Mouse (Mus musculus) fibroblast of lung, adult 2 months (primary cell): Measurements from ENCODE around the gene Hipk2.

ENCODE experiments used
- DNase-seq: peaks from one replicate; pipeline ENCODE4 v3.0.0-alpha.2; 2011; ENCODE audit warnings: low read depth

The Hipk2 gene

DNA sequence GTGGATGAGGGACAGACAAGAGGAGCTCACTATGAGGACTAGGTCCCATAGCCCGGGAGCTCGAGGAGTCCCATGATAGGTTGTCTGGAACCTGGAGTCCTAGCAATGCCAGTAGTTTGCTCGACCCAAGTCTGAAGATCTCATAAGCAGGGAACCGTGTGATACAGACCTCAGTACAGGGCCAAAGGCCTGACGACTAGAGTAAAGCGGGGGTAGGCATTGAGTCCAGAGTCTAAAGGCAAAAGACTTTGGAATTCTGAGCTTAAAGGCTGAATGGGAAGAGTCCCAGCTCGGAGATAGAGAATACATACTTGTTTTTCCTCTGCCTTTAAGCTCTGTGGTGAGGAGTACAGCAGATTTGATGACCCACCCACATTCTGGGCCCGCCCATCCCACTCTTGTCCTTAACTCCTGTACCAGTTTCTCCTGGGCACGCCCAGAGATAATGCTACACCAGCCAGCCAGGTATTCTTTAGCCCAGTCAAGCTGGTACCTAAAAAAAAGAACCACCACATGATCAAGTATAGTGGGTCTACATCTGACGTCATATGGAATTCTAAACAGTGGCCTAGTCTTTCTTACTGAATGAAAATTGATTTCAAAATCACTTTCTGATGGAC lies 27.0 kb upstream of the Hipk2 start:
- DNase-seq, result no peak

DNA sequence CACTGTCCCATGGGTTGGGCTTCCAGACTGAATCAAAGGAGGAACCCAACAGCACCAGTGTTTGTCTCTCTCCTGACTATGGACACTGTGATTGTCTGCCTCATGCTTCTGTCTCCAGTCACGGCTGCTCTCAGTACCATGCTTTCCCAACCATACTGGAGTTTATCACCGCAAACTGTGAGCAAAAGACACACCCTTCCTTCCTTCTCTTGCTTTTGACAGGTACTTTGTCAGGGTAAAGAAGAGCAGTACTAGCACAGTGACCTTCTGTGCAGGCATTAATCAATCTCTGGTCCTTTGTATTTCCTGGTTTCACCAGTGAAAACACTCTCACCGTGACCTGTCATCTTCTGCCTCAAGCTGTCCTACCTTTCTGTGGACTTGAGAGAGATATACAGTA lies 25.7 kb upstream of the Hipk2 start:
- no peak for DNase-seq

DNA sequence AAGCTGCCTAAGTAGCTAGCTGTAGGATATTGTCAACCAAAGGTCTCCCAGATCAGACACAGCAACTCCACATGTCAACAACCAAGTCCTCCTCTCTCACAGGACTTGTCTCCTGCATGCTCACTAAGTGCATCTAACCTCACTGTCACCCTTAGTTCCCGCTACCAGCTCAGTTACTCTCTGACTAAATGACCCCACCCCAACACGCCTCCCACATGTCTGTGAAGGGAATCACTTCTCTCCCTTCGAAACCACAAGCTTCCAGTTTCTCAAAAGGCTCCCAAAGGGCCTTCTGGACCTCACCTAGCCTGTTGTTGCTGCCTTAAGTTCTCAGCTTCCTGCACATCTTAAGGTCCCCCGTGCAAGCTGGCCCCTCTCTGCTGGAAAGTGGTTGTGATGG lies 25.2 kb upstream of the Hipk2 start:
- DNase-seq, result no peak

DNA sequence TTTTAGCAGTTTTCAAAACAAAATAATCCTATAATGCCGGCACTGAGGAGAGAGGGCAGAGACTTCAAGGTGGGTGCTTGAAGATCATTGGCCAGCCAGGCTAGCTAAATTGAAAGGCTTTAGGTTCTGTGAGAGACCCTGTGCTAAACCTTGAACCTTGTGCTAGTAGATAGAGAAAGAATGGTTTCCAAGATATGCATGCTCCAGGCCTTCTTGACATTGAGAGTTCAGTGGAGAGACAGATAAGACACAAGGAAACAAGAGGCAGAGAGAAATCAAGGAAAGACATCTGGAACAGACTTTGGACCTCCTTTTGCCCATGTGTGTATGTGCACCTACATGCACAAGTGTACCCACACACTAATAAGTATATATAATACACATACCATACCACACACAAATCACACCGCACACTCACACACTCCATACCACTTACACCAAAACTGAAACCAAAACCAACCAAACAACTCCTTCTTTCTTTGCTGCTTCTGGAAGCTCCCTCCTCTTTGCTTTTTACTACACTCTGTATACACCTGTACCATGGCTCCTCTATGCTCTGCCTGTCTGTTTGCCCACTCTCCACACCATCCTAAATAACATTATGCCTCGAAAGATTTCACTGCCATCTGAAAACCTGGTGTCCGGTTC lies 24.6 kb upstream of the Hipk2 start:
- DNase-seq, result no peak

DNA sequence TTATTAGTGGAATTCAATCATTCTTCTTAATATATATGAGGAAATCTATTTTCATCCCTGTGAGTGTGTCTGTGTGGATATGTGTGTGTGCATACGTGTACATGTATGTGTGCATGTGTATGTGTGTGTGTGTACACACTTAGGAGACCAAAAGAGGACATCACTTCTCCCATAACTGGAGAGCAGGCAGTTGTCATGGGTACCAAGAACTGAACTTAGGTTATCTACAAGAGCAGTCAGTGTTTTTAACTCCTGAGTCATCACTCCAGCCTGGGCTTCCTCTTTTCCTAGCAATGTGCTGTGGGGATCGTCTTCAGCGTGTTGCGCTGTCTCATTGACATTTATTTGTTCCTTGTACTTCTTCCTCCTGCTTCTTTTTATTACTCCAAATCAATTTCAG lies 24.1 kb upstream of the Hipk2 start:
- no peak for DNase-seq

DNA sequence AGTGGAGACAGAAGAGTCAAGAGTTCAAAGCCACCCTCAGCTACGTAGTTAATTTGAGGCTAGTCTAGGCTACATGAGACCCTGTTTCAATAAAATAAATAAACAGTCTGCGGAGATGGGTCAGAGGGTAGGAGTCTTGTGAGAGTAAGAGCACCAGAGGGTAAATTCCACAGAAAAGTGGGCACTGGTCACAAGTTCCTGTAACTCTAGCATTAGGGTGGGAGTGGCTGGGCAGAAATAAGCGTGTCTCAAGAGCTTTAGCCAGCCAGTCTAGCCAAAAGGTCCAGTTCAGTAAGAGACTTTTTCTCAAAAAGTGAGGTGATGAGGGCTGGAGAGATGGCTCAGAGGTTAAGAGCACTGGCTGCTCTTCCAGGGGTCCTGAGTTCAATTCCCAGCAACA lies 17.6 kb upstream of the Hipk2 start:
- DNase-seq, result no peak

DNA sequence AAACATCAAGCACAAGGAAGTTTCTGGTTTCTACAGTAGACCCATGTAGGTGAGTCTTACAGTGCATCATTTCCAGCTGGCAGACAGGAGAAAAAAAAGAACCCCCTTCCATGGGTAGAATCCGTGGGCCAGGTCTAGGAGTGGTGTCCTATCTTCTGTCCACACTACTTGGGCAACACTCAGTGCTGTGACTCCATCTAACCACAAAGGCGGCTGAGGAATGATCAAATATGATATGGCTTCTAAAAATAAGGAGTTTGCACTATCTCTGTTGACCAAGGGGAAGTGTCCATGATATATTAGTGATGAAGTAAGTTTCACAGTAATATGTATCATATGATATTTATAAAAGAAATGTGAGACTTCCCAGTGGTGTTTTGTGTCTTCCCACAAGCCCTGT lies 16.1 kb upstream of the Hipk2 start:
- no peak for DNase-seq

DNA sequence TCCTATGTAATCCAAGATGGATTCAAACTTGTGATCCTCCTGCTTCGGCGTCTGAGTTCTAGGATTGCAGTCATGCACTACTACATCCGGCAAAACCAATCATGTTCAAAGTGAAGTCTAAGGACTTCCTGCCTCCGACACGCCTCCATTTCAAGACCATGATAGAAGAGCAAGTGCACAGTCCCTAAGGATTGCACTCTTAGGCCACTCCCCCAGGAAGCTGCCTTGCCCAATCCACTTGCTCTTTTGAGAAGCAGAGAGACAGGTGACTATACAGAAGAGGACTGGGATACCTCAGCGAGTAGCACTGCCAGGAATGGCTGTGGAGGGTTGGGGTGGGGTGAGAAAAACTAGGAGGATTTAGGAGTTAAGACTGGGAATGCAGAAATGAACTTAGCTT lies 13.2 kb upstream of the Hipk2 start:
- DNase-seq, result no peak

DNA sequence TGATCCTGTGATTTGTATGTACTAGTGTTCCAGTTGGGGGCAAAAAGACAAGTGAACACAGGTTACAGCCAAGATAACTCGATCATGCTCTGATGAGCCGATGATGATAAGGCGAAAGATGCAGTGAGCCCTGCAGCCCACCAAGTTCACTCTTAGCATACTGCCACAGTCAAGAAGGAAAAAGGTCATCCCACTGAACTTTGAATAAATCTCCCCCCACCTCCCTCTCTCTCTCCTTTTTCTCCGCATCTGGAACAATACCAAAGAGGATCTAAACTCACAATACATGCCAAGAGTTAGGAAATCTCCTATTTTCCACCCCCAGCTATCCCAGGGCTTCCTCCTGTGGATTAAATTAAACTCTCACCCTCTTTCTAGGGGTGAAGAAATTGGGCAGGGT lies 11.5 kb upstream of the Hipk2 start:
- no peak for DNase-seq

DNA sequence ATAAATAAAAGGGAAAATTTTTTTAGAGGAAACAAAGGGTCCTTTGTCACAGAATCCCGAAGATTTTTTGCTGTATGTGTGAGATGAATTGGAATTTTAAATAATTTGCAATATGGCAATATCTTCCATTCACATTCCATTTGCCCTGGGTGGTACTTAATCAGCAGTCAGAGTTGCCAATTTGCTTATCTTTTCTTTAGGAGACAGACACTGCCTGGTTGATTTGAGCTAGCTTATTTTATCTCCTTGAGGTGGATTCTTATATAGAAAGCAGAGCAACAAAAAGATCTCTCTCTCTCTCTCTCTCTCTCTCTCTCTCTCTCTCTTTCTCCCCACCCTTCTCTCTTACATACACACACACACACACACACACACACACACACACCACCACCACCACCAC lies 9.2 kb upstream of the Hipk2 start:
- DNase-seq, result no peak

DNA sequence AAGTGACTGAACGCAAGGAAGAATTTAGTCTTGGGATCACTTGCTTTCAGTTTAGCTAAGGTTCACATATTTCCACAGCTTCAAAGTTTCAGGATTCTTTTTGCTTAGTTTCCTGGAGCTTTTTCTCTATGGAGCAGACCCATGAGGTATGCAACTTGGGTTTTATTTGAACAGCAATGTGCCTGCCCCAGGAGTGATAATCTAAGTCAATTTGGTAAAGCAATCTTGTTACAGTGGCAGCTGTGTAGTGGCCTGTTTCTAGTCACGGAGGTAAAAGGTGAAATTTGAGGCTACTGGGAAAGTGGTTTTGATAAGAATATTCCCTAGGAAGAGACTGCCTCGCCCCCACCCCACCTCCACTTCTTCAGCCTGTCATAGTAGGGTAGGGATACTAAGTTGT lies 8.5 kb upstream of the Hipk2 start:
- no peak for DNase-seq

DNA sequence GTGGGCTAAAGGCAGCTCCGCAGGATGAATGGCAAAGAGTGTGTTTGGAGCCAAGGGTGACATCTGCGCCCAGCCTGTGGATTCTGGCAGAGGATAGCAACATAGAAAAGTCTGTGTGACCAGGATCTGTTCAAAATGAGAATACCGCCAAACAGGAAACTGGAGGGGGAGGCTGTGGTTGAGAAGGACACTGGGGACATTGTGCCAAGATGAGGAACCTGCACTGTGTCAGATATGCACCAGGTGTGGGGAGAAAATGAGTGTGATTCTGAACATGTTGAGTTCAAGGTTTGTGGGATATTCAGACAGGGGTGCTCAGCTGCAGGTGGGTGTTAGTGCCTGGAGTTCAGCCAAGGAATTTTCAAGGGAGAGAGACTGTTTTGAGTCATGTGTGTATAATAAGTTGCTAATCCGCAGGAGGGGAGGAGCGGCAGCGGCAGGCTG lies 6.8 kb upstream of the Hipk2 start:
- DNase-seq, result no peak

DNA sequence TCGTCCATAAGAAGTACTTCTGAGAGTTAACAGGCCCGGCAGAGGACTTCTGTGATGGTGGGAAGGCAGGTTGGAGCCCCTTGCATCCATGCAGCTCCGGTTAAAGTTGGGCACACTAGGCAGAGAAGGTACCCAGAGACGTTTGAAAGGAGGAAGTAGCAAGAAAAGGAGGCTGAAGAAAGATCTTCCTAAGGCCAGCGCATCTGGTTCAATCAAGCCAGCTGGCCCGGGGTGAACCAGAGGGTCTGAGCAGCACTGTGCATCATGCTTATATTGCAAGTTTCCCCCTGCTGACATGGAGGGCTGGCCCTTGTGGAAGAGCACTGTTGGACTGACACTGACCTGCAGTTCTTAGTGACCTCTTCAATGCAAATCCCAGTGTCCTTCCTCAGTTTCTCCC lies 6.0 kb upstream of the Hipk2 start:
- DNase-seq, result no peak

DNA sequence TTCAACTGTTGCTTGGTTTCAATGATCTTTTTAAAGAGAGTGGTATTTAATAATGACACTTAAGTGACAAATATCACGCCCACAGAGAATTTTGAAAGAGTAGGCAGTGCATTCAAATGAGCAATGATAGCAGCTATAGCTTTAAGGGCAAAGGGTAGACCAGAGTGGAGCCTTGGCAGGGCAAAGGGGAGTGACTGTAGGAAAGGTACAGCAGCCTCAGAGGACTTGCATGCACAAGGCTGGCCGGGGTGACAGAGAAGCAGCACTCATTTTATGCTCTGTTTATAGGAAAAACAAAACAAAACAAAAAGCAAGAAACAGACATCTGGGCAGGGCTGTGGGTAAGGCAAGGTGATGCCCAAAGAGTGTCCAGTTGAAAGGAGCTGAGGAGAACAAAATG lies 5.5 kb upstream of the Hipk2 start:
- DNase-seq, result no peak

DNA sequence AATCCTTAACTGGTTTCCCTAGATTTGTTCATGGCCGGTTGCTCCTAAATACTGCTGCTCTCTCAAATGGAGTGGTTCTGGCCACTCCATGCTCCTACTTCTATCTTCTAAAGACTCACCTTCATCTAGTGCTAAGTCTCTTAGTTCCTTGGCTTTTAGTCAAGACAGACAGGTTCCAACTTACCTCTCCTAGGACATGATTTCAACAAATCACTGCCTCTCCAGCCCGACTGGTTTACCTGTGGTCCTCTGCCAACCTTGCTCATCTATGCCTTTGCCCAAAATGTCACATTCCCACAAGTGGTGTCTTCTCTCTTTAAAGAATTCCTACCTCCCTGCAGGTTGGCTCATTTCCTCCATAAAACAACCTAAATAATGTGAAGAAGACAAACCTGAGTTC lies 1.7 kb upstream of the Hipk2 start:
- no peak for DNase-seq

DNA sequence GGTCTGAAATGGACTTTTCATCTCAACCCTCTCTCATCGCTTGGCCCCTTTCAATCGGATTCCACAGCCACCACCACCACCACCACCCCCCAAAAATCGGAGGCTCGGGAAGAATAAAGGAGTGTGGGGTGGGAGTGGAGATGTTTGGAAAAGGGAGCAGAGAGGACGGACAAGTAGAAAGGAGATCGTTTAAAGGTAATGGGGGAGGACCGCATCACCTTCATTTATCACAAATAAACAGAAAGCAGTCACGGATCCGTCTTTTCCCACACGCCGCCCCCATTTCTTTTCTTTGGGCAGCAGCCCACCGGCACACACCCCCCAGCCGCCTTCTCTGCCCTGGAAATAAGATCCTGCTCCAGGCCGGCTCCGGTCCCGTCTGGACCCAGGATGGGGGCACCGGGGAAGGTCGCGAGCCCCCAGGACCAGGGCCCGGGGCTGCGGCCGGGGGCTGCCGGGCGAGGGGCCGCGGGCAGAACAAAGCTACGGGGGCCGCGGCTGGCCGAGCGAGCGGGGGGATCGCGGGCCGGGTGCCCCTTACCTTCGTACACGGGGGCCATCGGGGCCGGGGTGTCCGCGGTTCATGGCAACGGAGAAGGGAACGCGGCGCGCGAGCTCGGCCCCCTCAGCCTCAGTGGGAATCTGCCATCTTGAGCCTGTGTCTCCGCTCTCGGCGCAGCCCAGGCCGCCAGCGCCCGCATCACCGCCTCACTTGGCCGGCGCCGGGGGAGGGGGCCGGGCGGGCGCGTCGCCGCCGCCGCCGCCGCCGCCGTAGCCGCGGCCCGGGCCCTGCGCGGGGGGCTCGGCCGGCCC lies 501 bp downstream of the Hipk2 start, which contains the start of gene Tbxas1:
Gene Tbxas1, plus strand, starts transcription at position 147 of the 813 bp plus-strand sequence.
- DNase-seq, result no peak

DNA sequence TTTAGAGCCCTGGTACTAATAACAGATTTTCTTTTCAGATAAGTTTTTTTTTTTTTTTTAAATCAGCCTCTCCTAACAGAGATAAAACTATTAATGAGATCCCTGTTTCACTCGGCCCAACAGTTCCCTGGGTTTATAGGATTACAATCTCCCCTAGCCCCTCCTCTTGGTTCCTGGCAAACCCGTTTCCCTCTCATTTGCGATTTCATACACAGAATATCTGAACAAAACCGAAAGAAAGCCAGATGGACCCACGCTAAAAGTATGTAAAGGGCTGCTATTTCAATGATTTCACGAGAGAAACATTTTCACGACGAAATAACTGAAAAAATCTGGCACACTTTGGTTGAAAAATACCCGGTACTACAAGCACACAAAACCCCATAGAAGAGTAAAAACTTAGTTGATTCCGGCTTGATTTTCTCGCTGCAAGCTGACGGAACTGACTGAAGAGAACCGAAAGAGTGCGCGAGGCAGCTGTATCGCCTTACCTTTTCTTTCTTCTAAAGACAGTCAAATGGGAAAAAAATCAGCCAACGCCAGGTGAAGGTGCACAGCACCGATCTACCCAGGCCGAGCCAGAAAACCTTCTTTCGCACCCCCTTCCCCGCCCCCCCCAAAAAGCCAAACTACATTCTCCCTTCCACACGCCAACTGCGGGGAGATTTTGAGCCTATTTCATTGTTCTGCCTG lies 1.3 kb downstream of the Hipk2 start:
- no peak for DNase-seq

DNA sequence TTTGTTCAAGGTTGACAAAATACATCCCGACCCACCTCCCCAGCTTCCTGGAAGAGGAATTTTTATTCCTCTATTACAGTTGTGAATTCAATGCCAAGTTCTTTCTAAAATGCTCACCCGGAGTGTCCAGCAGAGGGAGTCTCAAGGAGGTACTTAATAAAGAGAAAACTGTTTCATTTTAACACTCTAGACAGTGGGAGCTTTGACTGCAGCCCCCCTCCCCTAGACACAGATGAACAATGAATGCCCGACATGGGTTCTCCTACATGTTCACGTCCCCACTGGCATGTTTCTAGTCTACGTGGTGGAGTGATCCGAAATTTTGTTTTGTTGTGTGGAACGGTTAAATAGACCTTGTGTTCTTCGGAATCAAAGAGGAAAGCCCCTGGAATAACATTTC lies 1.9 kb downstream of the Hipk2 start:
- DNase-seq, result peak; percentile 40

DNA sequence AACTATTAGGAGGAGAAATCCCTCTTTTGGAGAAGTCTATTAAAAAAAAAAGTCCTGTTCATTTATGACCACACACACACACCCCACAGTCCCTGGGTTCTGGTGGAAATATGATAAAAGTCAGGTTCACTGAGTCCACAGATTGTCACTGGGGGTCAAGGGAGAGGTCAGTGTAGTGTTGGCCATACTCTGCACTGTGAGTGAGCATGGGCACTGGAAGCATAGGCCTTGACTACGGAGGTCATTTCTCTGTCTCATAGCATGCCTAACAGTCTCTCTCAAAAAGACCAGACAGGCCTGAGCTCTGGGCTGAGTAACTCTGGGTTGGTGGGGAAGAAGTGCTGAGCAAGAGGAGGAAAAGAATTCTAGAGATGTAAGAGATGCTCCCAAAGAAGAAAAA lies 2.6 kb downstream of the Hipk2 start:
- no peak for DNase-seq

DNA sequence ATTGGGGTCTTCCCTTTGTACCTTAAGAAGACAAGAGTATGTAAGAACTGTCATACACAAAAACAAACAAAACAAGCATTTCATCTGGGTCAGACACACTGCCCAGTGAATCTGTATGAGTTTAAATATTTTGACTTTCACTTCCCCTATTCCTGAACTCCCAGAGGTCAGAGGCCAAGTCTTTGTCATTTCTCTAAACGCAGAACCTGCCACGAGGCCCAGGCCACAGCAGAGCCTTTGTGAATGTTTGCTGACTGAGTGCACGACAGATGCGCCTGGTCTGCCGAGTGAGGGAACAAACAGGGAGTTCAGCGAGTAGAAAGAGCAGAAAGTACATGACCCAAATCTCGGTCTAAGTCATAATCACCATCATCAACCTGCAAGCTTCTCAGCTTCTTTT lies 4.9 kb downstream of the Hipk2 start:
- no peak for DNase-seq

DNA sequence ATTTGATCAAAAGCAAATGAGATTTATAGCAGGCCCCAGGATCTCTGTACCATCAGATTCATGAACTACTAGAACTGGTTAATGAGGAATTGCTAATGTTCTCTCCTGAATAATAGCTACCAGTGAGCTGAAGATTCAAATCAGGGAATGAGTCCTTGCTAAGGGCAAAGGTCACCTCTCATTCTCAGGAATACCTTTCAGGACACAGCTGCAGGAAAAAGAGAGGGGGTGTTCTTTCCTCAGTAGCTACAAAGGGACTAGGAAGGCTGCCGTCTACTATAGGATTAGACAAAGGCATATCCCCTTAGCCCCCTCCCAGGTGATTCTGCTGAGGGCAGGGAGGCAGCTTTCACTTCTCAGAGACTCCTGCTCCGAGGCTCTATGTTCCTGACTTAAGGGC lies 5.9 kb downstream of the Hipk2 start:
- DNase-seq, result no peak

DNA sequence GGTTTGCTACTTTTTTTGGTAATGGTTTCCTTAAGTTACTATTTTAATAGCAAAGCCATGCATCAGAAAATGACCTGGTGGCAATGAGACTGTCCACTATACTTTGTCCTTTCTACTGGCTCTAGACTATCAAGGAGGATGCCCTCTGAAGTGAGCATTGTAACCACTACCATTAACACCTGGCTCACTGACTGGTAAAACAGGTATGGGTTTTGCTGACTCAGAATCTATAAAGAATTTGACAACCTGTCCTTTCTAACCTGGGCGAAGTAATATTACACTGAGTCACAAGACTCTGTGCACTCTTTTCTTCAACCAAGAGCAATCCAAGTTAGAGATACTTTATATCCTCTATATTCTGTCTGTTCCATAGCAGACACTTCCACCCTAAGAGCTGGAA lies 7.0 kb downstream of the Hipk2 start:
- DNase-seq, result no peak

DNA sequence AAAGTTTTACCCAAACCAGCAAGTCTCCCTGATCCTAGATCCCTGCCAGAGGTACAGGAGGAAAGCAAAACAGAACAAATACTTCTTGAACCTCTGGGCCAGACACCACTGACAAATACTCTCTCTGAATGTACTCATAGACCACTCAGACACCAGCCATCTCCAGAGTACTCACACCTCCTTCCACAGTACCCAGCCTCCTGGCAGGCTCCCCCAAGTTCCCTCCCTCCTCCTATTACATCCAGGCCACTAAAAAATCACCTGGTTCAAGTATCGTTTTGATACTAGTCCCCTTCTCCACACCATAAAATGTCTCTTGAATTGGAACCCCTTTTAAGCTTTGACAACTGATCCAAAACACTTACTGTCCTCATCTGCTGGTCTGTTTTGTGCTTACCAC lies 8.7 kb downstream of the Hipk2 start:
- DNase-seq, result no peak
